Mouse (Mus musculus) liver, embryonic 12.5 days (tissue): ENCODE measurements around the gene 4931406C07Rik. TPM values are rescaled to one million over a fixed set of nuclear protein-coding genes. Genes with fewer than 3 reads are reported as not detected.
"Not testable (repeated sequence)": the region's sequence is repeated elsewhere in the genome, so short reads cannot be mapped to it uniquely, and the experiment has no call there.

Source experiments
- ATAC-seq: fragments of 200-750 bp; cut with Nextera tagmentation; 2 replicates; pipeline ENCODE4 v1.8.0; 2017; ENCODE audit warnings: moderate number of reproducible peaks, mild to moderate bottlenecking, moderate library complexity
- H3K27ac ChIP-seq: fragments of 300-500 bp; sonication (generic); 2 replicates; pipeline ENCODE4 v1.5.1; 2016; ENCODE audit warnings: mild to moderate bottlenecking
- H3K27me3 ChIP-seq: fragments of 300-500 bp; sonication (generic); replicated peaks from 2 replicates; pipeline ENCODE4 v1.6.1; 2016; ENCODE audit warnings: mild to moderate bottlenecking, moderate library complexity
- H3K36me3 ChIP-seq: fragments of 300-500 bp; sonication (generic); 2 replicates; pipeline ENCODE4 v1.6.1; 2016; ENCODE audit warnings: mild to moderate bottlenecking, moderate library complexity
- H3K4me1 ChIP-seq: fragments of 300-500 bp; sonication (generic); 2 replicates; pipeline ENCODE4 v1.6.1; 2016
- H3K4me2 ChIP-seq: fragments of 300-500 bp; sonication (generic); 2 replicates; pipeline ENCODE4 v1.6.1; 2016; ENCODE audit warnings: mild to moderate bottlenecking, moderate library complexity
- H3K4me3 ChIP-seq: fragments of 300-500 bp; sonication (generic); 2 replicates; pipeline ENCODE4 v1.5.1; 2016; ENCODE audit warnings: mild to moderate bottlenecking, moderate library complexity
- H3K9ac ChIP-seq: fragments of 300-500 bp; sonication (generic); 2 replicates; pipeline ENCODE4 v1.6.1; 2016; ENCODE audit warnings: mild to moderate bottlenecking, moderate library complexity
- H3K9me3 ChIP-seq: fragments of 300-500 bp; sonication (generic); replicated peaks from 2 replicates; pipeline ENCODE4 v1.6.1; 2016; ENCODE audit warnings: mild to moderate bottlenecking, moderate library complexity
- WGBS: fragments of 180-500 bp; shearing (Covaris S2); methylation state at CpG from one replicate; pipeline ENCODE4 v1.1.7; 2016; ENCODE audit not compliant: insufficient replicate concordance; 5-methylcytosine and 5-hydroxymethylcytosine counted together
- polyA plus RNA-seq: library from polyadenylated mRNA; unstranded; fragments of >200 nt; fragmentation: Nextera tagmentation; extraction: Ambion mirVana; gene quantifications from 2 replicates; pipeline ENCODE4 v1.2.1, GENCODE M21; 2016

Gene 4931406C07Rik
- 3.8 TPM in 2 replicates for polyA plus RNA-seq

DNA sequence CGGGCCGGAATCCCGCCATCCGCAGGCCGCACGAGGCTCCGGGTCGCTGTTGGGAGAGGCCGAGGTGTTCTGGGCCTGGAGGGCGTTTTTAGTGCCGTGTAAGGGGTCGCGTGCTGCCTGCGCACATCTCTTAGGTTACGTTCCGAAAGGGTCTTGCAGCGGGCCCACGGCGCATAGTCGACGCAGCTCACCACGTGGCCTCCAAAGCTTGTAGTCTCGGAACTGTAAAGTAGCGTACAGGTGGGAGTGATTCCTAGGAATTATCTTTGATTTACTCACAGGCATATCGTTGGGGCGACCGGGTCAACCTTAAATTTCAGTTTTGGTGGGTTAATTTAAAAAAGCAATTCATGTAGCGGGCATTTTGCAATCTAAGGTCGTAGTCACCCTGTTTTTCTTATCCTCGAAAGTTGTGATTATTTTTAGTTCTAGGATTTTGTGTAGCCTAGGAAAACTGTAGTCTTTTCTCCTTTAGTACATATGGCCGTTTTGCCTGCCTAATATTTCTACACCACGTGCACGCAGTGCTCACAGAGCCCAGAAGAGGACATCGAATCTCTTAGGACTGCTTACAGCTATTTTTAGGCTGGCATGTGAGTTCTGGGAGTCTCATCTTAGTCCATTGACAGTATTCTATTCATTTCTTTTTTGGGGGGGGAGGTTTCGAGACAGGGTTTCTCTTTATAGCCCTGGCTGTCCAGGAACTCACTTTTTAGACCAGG lies at the start of gene 4931406C07Rik:
TSS of gene 4931406C07Rik (minus strand) at position 51 of the 722 bp plus-strand sequence.
- H3K27me3 ChIP-seq: no peaks in the 10 kb centered on the region
- H3K4me3 ChIP-seq: peak within 1 kb of the TSS; percentile 84
- H3K27ac ChIP-seq: peak within 1 kb of the TSS; percentile 93
- peak within 1 kb of the TSS; percentile 88 for H3K4me2 ChIP-seq
- H3K9me3 ChIP-seq: no peaks in the 10 kb centered on the region
- peak within 1 kb of the TSS; percentile 95 for H3K9ac ChIP-seq
- H3K36me3 ChIP-seq: peaks cover 47% of the 10 kb centered on the region
- H3K4me1 ChIP-seq: peaks cover 55% of the 10 kb centered on the region
- ATAC-seq: no peak
- under 1% methylated on average over 35 of the region's 35 CpGs for WGBS

DNA sequence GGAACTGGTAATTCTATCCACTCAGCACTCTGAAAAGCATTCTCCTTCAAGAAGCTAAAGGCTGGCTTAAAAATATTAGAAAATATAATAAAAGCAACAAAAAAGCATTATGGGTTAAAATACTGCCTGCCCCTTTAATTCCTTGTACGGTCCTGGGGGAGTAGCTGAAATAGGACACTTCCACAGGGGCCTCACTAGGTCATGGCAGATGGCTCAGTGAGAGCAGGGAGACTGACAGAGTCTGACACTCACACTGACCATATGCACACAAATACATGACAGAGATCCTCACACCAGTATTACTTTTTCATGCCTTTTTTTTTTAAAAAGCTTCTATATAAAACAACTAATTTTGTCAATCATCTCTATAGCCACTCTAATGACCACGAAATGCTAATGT lies 43.7 kb upstream of the 4931406C07Rik start:
- Histone ChIP-seq H3K4me3 (no peak overlapping the region), H3K9ac (no peak overlapping the region), H3K4me2 (no peak overlapping the region), H3K27me3 (no peaks in the 10 kb centered on the region), H3K9me3 (no peaks in the 10 kb centered on the region), H3K36me3 (peaks cover 85% of the 10 kb centered on the region), H3K4me1 (no peaks in the 10 kb centered on the region), H3K27ac (no peak overlapping the region)
- WGBS: 80% methylated on average over 2 of the region's 2 CpGs
- no peak for ATAC-seq

DNA sequence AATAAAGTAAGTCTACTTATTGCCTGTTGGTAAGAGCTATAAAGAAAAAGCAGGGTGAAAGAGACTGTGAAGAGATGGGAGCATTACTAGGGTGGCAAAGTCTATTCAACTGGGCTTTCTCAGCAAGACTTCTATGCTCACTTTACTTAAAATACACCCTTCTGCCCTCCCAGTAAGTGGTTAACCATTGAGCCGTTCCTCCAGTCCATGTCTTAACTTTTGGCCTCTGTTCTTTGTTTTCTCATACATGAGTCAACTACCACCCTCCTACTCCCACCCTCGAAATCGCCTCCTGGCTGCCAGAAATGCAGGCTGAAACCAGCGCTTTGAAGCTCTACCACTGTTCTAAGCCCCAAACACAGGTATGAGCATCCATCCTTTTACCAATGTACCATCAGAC lies 31.5 kb upstream of the 4931406C07Rik start:
- no peak for ATAC-seq
- WGBS: 86% methylated on average over 4 of the region's 4 CpGs
- Histone ChIP-seq H3K4me1 (no peaks in the 10 kb centered on the region), H3K9me3 (no peaks in the 10 kb centered on the region), H3K36me3 (peaks cover 94% of the 10 kb centered on the region), H3K9ac (no peak overlapping the region), H3K27me3 (no peaks in the 10 kb centered on the region), H3K27ac (no peak overlapping the region), H3K4me2 (no peak overlapping the region), H3K4me3 (no peak overlapping the region)

DNA sequence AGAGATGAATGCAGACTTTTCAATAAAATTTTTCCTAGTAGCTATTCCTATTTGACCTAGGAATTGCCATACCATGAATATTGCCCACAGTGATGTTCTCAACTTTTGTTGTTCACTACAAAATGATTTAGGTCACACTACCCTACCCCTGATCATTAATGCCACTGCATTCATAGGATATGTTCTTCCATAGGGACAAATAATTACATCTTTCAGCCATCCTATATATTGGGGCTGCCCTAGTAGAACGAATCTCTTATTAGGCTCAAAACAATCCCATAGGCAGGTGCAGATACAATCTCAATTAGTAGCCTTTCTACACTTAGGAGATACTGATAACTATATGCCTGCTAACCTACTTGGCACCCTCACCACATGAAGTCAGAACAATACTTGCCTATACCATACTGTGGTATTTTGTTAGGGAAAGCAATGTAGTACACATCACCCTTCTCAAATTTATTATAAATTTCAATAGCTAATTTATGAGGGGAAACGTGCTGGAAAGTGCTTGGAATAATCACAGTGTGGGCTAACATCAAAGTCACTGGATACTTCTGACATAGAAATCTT lies 12.0 kb upstream of the 4931406C07Rik start:
- no peaks in the 10 kb centered on the region for H3K4me1 ChIP-seq
- H3K27me3 ChIP-seq: no peaks in the 10 kb centered on the region
- no peak overlapping the region for H3K4me3 ChIP-seq
- no peak for ATAC-seq
- peaks cover 90% of the 10 kb centered on the region for H3K36me3 ChIP-seq
- H3K27ac ChIP-seq: no peak overlapping the region
- no peak overlapping the region for H3K9ac ChIP-seq
- no peaks in the 10 kb centered on the region for H3K9me3 ChIP-seq
- no peak overlapping the region for H3K4me2 ChIP-seq
- WGBS: 70% methylated on average over 2 of the region's 2 CpGs

DNA sequence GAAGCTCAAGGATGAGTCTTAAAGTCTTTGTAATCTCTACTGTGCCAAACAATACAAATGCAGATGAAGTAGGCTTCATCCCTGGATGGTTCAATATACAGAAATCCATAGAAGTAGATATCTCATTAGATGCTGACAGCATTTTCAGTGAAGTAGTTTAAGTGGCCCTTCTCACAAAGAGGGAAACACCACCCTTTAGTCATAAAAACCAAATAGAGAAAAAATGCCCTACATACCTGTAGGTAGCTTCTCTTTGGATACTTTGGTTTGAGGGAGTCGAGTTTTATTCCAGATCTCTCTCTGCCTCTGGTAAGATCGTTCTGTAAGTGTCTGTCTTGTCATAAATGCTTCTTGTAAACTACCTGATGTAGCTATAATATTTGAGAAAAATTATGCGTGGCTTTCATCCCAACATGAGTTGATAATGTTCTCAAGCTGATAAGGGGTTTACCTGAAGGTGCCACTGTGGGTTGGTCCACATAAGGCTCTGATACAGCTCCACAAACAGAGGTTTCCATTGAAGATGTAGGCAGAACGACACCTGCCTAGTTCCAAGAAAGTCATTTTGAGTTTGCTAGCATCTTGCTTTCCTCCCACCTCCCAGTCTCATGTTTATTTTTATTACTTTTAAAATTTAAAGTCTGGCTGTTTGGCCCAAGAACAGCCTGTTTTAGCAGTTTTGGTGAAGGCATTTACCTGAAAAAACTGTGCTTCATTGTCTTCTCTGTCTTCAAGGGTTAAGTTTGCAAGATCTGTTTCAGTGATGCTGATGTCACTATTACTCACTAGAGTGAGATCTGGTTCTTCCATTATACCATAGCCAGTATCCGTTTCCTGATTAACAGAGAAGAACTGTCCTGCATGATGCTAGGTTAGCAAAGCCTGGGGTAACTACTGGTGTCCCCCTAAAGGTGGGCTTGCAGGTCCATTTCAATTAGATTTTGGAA lies 11.2 kb upstream of the 4931406C07Rik start:
- Histone ChIP-seq H3K36me3 (peaks cover 90% of the 10 kb centered on the region), H3K4me1 (no peaks in the 10 kb centered on the region), H3K4me2 (no peak overlapping the region), H3K27ac (no peak overlapping the region), H3K9ac (no peak overlapping the region), H3K4me3 (no peak overlapping the region), H3K9me3 (no peaks in the 10 kb centered on the region), H3K27me3 (no peaks in the 10 kb centered on the region)
- 36% methylated on average over 5 of the region's 5 CpGs for WGBS
- ATAC-seq: no peak

DNA sequence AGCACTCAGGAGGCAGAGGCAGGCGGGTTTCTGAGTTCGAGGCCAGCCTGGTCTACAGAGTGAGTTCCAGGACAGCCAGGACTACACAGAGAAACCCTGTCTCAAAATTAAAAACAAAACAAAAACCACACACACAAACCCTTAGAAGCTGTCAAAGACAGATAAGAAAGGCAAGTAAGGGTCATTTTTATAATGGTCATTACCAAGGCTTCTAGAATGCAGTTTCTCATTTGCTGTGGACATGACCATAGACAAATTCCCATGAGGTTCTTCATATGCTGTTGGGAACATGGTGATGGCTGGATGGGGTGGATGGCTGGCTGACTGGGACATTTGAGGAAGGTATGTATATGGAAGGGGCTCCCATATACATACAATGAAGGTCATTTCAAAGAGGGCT lies 10.0 kb upstream of the 4931406C07Rik start:
- not testable (repeated sequence) for H3K4me2 ChIP-seq, H3K27ac ChIP-seq, H3K9ac ChIP-seq, H3K9me3 ChIP-seq, H3K27me3 ChIP-seq, H3K4me3 ChIP-seq, H3K4me1 ChIP-seq
- WGBS: 73% methylated on average over 2 of the region's 2 CpGs
- H3K36me3 ChIP-seq: peaks cover 90% of the 10 kb centered on the region
- peak; percentile 44; the same call in 1 of the 2 replicates for ATAC-seq

DNA sequence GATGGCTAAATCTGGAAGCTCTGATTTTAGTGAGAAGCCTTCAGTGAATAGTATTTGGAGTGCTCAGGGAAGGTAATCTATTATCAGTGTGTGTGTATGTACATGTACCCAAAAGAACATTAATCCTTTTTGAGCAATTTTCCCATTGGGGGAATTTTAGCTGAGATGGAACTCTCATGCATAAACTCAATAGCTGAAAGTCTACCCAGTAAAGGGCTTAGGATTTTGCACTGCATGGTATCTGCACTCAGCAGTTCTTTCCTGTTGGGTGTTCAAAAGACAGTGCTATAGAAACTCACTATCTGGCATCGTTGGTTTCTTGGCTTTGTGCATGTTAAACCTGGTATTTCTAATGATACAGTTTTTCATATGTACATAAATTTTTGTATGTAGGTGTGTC lies 8.4 kb upstream of the 4931406C07Rik start:
- WGBS: 88% methylated on average over 1 of the region's 1 CpGs
- no peak for ATAC-seq
- Histone ChIP-seq H3K27ac (no peak overlapping the region), H3K27me3 (no peaks in the 10 kb centered on the region), H3K9ac (no peak overlapping the region), H3K4me2 (no peak overlapping the region), H3K4me3 (no peak overlapping the region), H3K4me1 (peaks cover 20% of the 10 kb centered on the region), H3K9me3 (no peaks in the 10 kb centered on the region), H3K36me3 (peaks cover 92% of the 10 kb centered on the region)

DNA sequence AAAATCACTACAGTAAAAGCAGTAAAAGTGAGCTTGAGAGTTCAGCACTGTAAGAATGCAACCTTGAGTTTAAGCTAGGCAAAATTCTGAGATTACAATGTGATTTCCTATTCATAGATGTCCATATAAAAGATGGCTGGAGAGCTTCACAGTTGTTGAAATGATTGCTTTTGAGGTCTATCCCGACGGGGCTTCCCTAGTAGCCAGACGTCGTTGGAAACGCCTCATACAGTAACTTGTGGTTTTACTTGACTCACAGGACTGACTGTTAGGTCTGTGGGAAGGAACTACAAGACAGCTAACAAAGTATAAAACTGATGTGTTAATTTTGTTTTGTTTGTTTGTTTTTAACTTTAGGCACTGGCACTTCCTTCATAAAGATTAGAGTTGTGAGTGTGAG lies 7.4 kb upstream of the 4931406C07Rik start:
- Histone ChIP-seq H3K9me3 (no peaks in the 10 kb centered on the region), H3K27me3 (no peaks in the 10 kb centered on the region), H3K36me3 (peaks cover 100% of the 10 kb centered on the region), H3K27ac (no peak overlapping the region), H3K4me1 (peaks cover 29% of the 10 kb centered on the region), H3K9ac (no peak overlapping the region), H3K4me2 (no peak overlapping the region), H3K4me3 (no peak overlapping the region)
- no peak for ATAC-seq
- WGBS: 73% methylated on average over 5 of the region's 5 CpGs

DNA sequence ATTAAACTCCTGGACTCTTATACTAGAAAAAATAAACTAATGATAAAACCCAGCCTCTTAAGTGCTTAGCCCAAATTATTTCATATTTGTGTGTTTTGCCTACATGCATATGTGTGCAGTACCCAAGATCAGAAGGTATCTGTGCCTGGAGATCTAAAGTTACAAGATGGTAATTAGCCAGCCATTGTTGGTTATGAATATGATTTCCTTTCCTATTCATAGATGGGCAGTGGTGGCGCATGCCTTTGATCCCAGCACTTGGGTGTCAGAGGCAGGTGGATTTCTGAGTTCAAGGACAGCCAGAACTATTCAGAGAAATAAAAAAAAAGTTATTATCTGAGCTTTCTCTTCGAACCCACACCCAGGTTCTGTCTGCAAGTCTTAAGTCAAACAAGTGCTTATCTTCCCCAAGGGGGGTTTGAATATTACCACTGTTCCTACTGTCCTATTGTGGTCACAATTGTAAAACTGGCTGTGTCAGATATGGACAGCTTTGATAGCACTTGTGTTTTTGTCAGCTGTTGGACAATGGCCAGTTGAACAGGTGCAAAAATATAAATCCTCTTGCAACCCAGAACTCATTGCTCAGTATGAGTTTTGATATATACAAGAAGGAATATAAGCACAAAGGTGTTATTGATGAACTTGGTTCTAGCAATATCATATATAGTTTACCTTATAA lies 5.9 kb upstream of the 4931406C07Rik start:
- WGBS: 62% methylated on average over 2 of the region's 2 CpGs
- H3K36me3 ChIP-seq: peaks cover 100% of the 10 kb centered on the region
- no peak overlapping the region for H3K4me3 ChIP-seq
- no peak overlapping the region for H3K27ac ChIP-seq
- H3K4me2 ChIP-seq: no peak overlapping the region
- no peaks in the 10 kb centered on the region for H3K9me3 ChIP-seq
- peaks cover 43% of the 10 kb centered on the region for H3K4me1 ChIP-seq
- peak; percentile 6; the same call in 1 of the 2 replicates for ATAC-seq
- H3K27me3 ChIP-seq: no peaks in the 10 kb centered on the region
- H3K9ac ChIP-seq: no peak overlapping the region

DNA sequence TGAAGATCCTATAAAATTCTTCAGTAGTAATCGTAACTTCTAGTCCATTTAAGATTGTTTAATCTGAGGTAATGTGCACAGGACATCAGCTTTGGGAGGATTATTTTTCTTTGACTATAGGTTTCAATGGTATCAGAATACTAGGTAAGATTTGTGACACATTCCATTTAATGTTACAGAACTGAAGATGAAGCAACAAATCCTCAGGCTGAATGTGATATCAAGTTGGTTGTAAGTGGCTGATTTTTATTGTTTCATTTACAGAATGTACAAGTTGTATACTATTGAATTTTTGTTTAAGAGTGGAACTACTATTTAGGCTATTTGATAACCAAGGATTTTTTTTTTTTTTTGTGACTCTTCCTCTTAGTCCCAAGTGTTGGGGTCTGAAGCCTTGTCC lies 3.9 kb upstream of the 4931406C07Rik start:
- Histone ChIP-seq H3K4me1 (peaks cover 56% of the 10 kb centered on the region), H3K27ac (no peak overlapping the region), H3K4me2 (0 out of 2 replicates have a peak overlapping the region, but pooled peaks have one; percentile 88), H3K4me3 (no peak overlapping the region), H3K36me3 (peaks cover 83% of the 10 kb centered on the region), H3K27me3 (no peaks in the 10 kb centered on the region), H3K9ac (no peak overlapping the region), H3K9me3 (no peaks in the 10 kb centered on the region)
- ATAC-seq: no peak
- 79% methylated on average over 1 of the region's 1 CpGs for WGBS

DNA sequence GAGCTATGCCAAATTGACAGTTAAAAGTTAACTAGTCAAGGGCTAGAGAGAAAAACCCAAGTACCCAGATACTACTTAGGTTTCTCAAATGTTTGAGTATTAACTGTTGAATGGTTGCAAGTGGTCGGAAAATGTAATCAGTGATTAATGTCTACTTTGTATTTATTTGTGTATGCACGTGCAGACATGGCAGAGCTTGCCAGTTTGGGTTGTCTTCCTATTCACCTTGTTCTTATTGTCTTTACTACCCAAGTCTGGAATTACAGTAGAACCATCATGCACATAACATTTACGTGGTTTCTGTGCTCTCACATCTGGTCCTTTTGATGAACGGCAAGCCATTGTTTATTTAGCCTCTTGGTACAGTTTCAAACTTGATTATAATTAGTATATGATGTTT lies 3.2 kb upstream of the 4931406C07Rik start:
- H3K9ac ChIP-seq: no peak overlapping the region
- H3K27ac ChIP-seq: no peak overlapping the region
- H3K4me2 ChIP-seq: peak overlapping the region; percentile 88
- no peak for ATAC-seq
- 64% methylated on average over 4 of the region's 4 CpGs for WGBS
- H3K4me1 ChIP-seq: peaks cover 61% of the 10 kb centered on the region
- H3K36me3 ChIP-seq: peaks cover 76% of the 10 kb centered on the region
- no peaks in the 10 kb centered on the region for H3K9me3 ChIP-seq
- no peaks in the 10 kb centered on the region for H3K27me3 ChIP-seq
- peak overlapping the region; percentile 84 for H3K4me3 ChIP-seq
